Mouse (Mus musculus): ENCODE data around the gene As3mt. TPM values are rescaled to one million over a fixed set of nuclear protein-coding genes. Genes with fewer than 3 reads are reported as not detected.
"Not testable (repeated sequence)": the region's sequence is repeated elsewhere in the genome, so short reads cannot be mapped to it uniquely, and the experiment has no call there.

Gene As3mt
- total and polyA plus RNA-seq, 3 experiments, result 0.49 TPM; not detected in 2

- Histone ChIP-seq H3K9me3 (replicated peaks) (no peaks in the 10 kb centered on the region), H3K4me3 (ENCODE audit: low read depth, low read length) (no peak overlapping the region), H3K4me1 (ENCODE audit: insufficient read depth, low read depth, low read length) (no peaks in the 10 kb centered on the region), H3K36me3 (replicated peaks) (no peaks in the 10 kb centered on the region), H3K27me3 (ENCODE audit: insufficient read depth, low read length) (peaks cover 39% of the 10 kb centered on the region)
- no peak for ATAC-seq (ENCODE audit: extremely low read depth, insufficient number of reproducible peaks, low FRiP score, poor library complexity, severe bottlenecking)
- DNase-seq (ENCODE audit: low spot score), result no peak
- no peak for TF ChIP-seq CTCF (IDR thresholded peaks at IDR 0.05; ENCODE audit: low read depth, low read length)
- no peak for TF ChIP-seq POLR2AphosphoS5 (IDR thresholded peaks at IDR 0.05; ENCODE audit: insufficient replicate concordance, low read depth, low read length)
- TF ChIP-seq GATA2 (IDR thresholded peaks at IDR 0.05; ENCODE audit: borderline replicate concordance, low read depth, low read length), result no peak
- TF ChIP-seq GATA1 (IDR thresholded peaks at IDR 0.05; ENCODE audit: borderline replicate concordance, low read length), result no peak
- TF ChIP-seq TAL1 (conservative IDR thresholded peaks at IDR 0.05; ENCODE audit: low read depth, low read length), result no peak
Measured at GRCm38 (mm10) chr19:46747799-46748198, 40.5 kb downstream of the As3mt start.

DNA sequence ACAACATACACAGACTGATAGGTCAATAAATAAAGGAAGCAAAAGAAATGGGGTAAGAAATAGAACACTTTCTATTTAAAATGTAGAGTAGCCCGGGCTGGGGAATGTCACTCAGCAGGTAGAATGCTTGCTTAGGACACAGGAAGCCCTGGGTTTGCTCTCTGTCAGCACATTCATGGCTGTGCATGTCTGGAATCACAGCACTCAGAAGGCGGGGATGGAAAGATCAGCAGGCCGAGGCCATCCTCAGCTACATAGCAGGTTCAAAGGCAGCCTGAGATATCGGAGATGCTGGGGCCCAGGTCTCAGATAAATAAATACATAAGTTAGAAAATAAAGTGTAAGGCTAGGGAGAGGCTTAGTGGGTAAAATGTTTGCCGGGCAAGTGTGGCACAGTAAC is 45.0 kb downstream of the As3mt start:
- no peak overlapping the region for H3K4me3 ChIP-seq (ENCODE audit: low read depth, low read length)
- no peak for TF ChIP-seq GATA1 (IDR thresholded peaks at IDR 0.05; ENCODE audit: borderline replicate concordance, low read length)
- no peak for TF ChIP-seq TAL1 (conservative IDR thresholded peaks at IDR 0.05; ENCODE audit: low read depth, low read length)
- TF ChIP-seq POLR2AphosphoS5 (IDR thresholded peaks at IDR 0.05; ENCODE audit: insufficient replicate concordance, low read depth, low read length), result no peak
- no peak for TF ChIP-seq CTCF (IDR thresholded peaks at IDR 0.05; ENCODE audit: low read depth, low read length)
- TF ChIP-seq GATA2 (IDR thresholded peaks at IDR 0.05; ENCODE audit: borderline replicate concordance, low read depth, low read length), result no peak
- ATAC-seq (ENCODE audit: extremely low read depth, insufficient number of reproducible peaks, low FRiP score, poor library complexity, severe bottlenecking) (no peak), DNase-seq (ENCODE audit: low spot score) (no peak)
- no peaks in the 10 kb centered on the region for H3K36me3 ChIP-seq (replicated peaks)
- H3K27me3 ChIP-seq (ENCODE audit: insufficient read depth, low read length), result peaks cover 20% of the 10 kb centered on the region
- H3K9me3 ChIP-seq (replicated peaks), result no peaks in the 10 kb centered on the region
- H3K4me1 ChIP-seq (ENCODE audit: insufficient read depth, low read depth, low read length), result no peaks in the 10 kb centered on the region

GRCm38 (mm10) chr19:46755066-46755465 is 47.8 kb downstream of the As3mt start:
- H3K4me3 ChIP-seq (ENCODE audit: low read depth, low read length), result no peak overlapping the region
- H3K27me3 ChIP-seq (ENCODE audit: insufficient read depth, low read length), result peaks cover 7% of the 10 kb centered on the region
- H3K4me1 ChIP-seq (ENCODE audit: insufficient read depth, low read depth, low read length), result 0 out of 2 replicates have a peak, but pooled peaks cover 4% of the 10 kb centered on the region
- H3K36me3 ChIP-seq (replicated peaks), result no peaks in the 10 kb centered on the region
- DNase-seq (ENCODE audit: low spot score) (no peak), ATAC-seq (ENCODE audit: extremely low read depth, insufficient number of reproducible peaks, low FRiP score, poor library complexity, severe bottlenecking) (no peak)
- TF ChIP-seq CTCF (IDR thresholded peaks at IDR 0.05; ENCODE audit: low read depth, low read length) (peak; percentile 77), GATA2 (IDR thresholded peaks at IDR 0.05; ENCODE audit: borderline replicate concordance, low read depth, low read length) (no peak), TAL1 (conservative IDR thresholded peaks at IDR 0.05; ENCODE audit: low read depth, low read length) (no peak)
- no peaks in the 10 kb centered on the region for H3K9me3 ChIP-seq (replicated peaks)

DNA sequence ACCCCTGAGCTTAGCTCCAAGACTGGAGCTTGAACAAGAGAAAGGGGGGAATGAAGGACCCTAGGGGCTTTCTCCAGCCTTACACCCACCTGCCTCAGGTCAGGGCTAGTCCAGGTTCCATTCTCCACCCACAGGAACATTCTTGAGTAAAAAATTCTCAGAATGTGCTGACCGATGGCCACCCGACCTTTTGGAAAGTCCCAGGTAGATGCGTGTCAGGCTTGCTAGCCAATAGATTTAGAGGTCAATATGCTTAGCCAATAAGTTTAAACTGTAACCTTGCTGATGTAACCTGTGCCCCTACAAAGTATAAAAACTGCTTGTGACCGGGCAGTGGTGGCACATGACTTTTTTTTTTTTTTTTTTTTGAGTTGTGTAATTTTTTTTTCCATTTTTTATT is 49.0 kb downstream of the As3mt start:
- no peaks in the 10 kb centered on the region for H3K36me3 ChIP-seq (replicated peaks)

DNA sequence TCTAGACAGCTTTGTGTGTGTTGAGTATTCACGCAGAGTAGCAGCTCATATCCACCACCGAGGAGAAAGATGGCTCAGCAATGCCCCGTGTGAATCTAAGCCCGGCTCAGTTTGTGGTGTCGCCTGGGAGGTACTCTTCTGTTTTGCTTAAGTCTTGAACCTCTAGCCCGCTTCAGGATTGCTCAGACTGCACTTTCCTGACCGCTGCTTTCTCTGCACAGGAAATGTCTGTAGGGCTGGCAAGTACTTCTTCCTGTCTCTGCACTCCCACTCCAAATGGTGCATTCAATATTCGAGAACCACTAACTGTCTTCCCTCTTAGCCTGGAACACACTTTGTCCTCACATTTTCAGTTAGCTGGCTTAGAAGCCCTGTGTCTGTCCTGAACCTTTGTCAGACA is 51.8 kb downstream of the As3mt start:
- TF ChIP-seq POLR2AphosphoS5 (IDR thresholded peaks at IDR 0.05; ENCODE audit: insufficient replicate concordance, low read depth, low read length), result no peak
- TF ChIP-seq GATA2 (IDR thresholded peaks at IDR 0.05; ENCODE audit: borderline replicate concordance, low read depth, low read length), result no peak
- TF ChIP-seq CTCF (IDR thresholded peaks at IDR 0.05; ENCODE audit: low read depth, low read length), result no peak
- ATAC-seq (ENCODE audit: extremely low read depth, insufficient number of reproducible peaks, low FRiP score, poor library complexity, severe bottlenecking) (no peak), DNase-seq (ENCODE audit: low spot score) (no peak)
- H3K27me3 ChIP-seq (ENCODE audit: insufficient read depth, low read length), result no peaks in the 10 kb centered on the region; the same call in 1 of the 2 replicates
- peaks cover 6% of the 10 kb centered on the region for H3K36me3 ChIP-seq (replicated peaks)
- H3K9me3 ChIP-seq (replicated peaks), result no peaks in the 10 kb centered on the region
- no peak overlapping the region for H3K4me3 ChIP-seq (ENCODE audit: low read depth, low read length)
- peaks cover 22% of the 10 kb centered on the region for H3K4me1 ChIP-seq (ENCODE audit: insufficient read depth, low read depth, low read length)

More for the DNA sequence above, 49.0 kb downstream of the As3mt start:
- peaks cover 12% of the 10 kb centered on the region for H3K4me1 ChIP-seq (ENCODE audit: insufficient read depth, low read depth, low read length)
- H3K9me3 ChIP-seq (replicated peaks), result no peaks in the 10 kb centered on the region
- peaks cover 2% of the 10 kb centered on the region for H3K27me3 ChIP-seq (ENCODE audit: insufficient read depth, low read length)
- no peak overlapping the region for H3K4me3 ChIP-seq (ENCODE audit: low read depth, low read length)
- ATAC-seq (ENCODE audit: extremely low read depth, insufficient number of reproducible peaks, low FRiP score, poor library complexity, severe bottlenecking) (no peak), DNase-seq (ENCODE audit: low spot score) (no peak)
- TF ChIP-seq TAL1 (conservative IDR thresholded peaks at IDR 0.05; ENCODE audit: low read depth, low read length) (no peak), CTCF (IDR thresholded peaks at IDR 0.05; ENCODE audit: low read depth, low read length) (no peak), GATA2 (IDR thresholded peaks at IDR 0.05; ENCODE audit: borderline replicate concordance, low read depth, low read length) (no peak), POLR2AphosphoS5 (IDR thresholded peaks at IDR 0.05; ENCODE audit: insufficient replicate concordance, low read depth, low read length) (no peak), GATA1 (IDR thresholded peaks at IDR 0.05; ENCODE audit: borderline replicate concordance, low read length) (no peak)

- H3K36me3 ChIP-seq (replicated peaks), result peaks cover 10% of the 10 kb centered on the region
- not testable (repeated sequence) for H3K9me3 ChIP-seq (replicated peaks); ATAC-seq (ENCODE audit: extremely low read depth, insufficient number of reproducible peaks, low FRiP score, poor library complexity, severe bottlenecking); H3K27me3 ChIP-seq (ENCODE audit: insufficient read depth, low read length); DNase-seq (ENCODE audit: low spot score); H3K4me3 ChIP-seq (ENCODE audit: low read depth, low read length)
- peaks cover 29% of the 10 kb centered on the region for H3K4me1 ChIP-seq (ENCODE audit: insufficient read depth, low read depth, low read length)
Measured at GRCm38 (mm10) chr19:46759909-46760308, 52.7 kb downstream of the As3mt start.

Measured in G1E (cell line).